Mouse (Mus musculus) kidney, embryonic 15.5 days (tissue): ENCODE data around the gene Ints4. TPM values are rescaled to one million over a fixed set of nuclear protein-coding genes. Genes with fewer than 3 reads are reported as not detected.

Experiments
- ATAC-seq: fragments of 200-750 bp; cut with Nextera tagmentation; replicated peaks from 2 replicates; pipeline ENCODE4 v1.8.0; 2017; ENCODE audit warnings: moderate TSS enrichment; ENCODE audit not compliant: low FRiP score
- H3K27ac ChIP-seq: fragments of 300-500 bp; sonication (generic); 2 replicates; pipeline ENCODE4 v1.5.1; 2015; ENCODE audit warnings: mild to moderate bottlenecking, inconsistent platforms
- H3K27me3 ChIP-seq: fragments of 300-500 bp; sonication (generic); 2 replicates; pipeline ENCODE4 v1.6.1; 2015; ENCODE audit warnings: inconsistent platforms
- H3K36me3 ChIP-seq: fragments of 300-500 bp; sonication (generic); 2 replicates; pipeline ENCODE4 v1.6.1; 2015; ENCODE audit warnings: inconsistent platforms
- H3K4me1 ChIP-seq: fragments of 300-500 bp; sonication (generic); 2 replicates; pipeline ENCODE4 v1.6.1; 2015; ENCODE audit warnings: inconsistent platforms
- H3K4me2 ChIP-seq: fragments of 300-500 bp; sonication (generic); 2 replicates; pipeline ENCODE4 v1.6.1; 2015; ENCODE audit warnings: moderate library complexity, mild to moderate bottlenecking, inconsistent platforms
- H3K4me3 ChIP-seq: fragments of 300-500 bp; sonication (generic); replicated peaks from 2 replicates; pipeline ENCODE4 v1.5.1; 2015; ENCODE audit warnings: mild to moderate bottlenecking, inconsistent platforms
- H3K9ac ChIP-seq: fragments of 300-500 bp; sonication (generic); 2 replicates; pipeline ENCODE4 v1.6.1; 2015; ENCODE audit warnings: mild to moderate bottlenecking, inconsistent platforms
- H3K9me3 ChIP-seq: fragments of 300-500 bp; sonication (generic); replicated peaks from 2 replicates; pipeline ENCODE4 v1.6.1; 2016; ENCODE audit warnings: inconsistent platforms
- WGBS: fragments of 180-500 bp; shearing (Covaris S2); methylation state at CpG from one replicate; pipeline ENCODE4 v1.1.7; 2015; ENCODE audit warnings: mixed read lengths; 5-methylcytosine and 5-hydroxymethylcytosine counted together
- polyA plus RNA-seq: library from polyadenylated mRNA; unstranded; fragments of >200 nt; fragmentation: Nextera tagmentation; extraction: Ambion mirVana; gene quantifications from 2 replicates; pipeline ENCODE4 v1.2.1, GENCODE M21; 2015

Ints4 gene
- polyA plus RNA-seq, 1 experiment from 2014 or later = 53.5 TPM

DNA sequence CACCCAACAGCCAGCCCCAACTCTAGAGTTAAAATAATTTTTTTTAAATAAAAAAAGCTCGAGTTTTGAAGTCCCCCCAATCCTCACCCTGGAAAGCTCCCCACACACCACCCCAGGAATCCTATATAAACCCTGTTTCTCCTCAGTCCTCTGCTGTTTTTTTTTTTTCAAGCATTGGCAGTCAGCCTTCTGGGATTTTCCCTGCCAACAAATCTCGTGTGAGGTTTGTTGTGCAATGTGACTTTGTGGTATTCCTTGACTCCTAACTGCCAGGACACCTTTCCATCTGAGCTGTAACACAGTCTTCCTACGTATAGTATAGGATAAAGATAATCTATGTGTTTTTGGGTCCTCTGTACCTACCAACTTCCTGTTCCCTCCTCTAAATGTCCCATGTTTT lies 1.4 kb upstream of the Ints4 start:
- Histone ChIP-seq H3K36me3 (no peaks in the 10 kb centered on the region), H3K27me3 (no peaks in the 10 kb centered on the region), H3K27ac (no peak overlapping the region), H3K9ac (no peak overlapping the region), H3K4me2 (no peak overlapping the region), H3K9me3 (no peaks in the 10 kb centered on the region), H3K4me3 (no peak overlapping the region), H3K4me1 (peaks cover 14% of the 10 kb centered on the region)
- no peak for ATAC-seq
- 68% methylated on average over 3 of the region's 3 CpGs for WGBS

DNA sequence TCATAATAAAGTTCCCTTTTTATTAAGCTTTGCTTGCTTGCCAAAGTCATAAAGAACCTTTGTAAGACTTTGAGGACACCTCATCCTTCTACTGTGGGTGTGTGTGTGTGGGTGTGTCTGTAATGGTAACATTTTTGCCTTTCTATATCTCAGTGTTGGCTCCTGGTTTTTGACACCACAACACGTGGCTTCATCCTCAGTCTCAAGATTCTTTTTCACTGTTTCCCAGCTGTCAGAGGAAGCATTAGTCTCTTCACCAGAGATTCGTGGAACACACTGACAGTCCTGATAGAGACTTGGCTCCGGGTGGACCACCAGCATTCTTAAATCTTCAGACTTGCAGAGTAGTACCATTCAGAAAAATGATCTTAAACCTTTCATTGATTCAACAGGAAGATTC lies 466 bp upstream of the Ints4 start:
- H3K27me3 ChIP-seq = no peaks in the 10 kb centered on the region
- 16% methylated on average over 3 of the region's 3 CpGs for WGBS
- peak overlapping the region; percentile 54 for H3K4me2 ChIP-seq
- H3K36me3 ChIP-seq = peaks cover 8% of the 10 kb centered on the region
- no peak overlapping the region for H3K27ac ChIP-seq
- H3K9me3 ChIP-seq = no peaks in the 10 kb centered on the region
- H3K4me1 ChIP-seq = peaks cover 14% of the 10 kb centered on the region
- 0 out of 2 replicates have a peak, but pooled peaks have one; percentile 6 for ATAC-seq
- H3K4me3 ChIP-seq = peak overlapping the region; percentile 63
- H3K9ac ChIP-seq = no peak overlapping the region

DNA sequence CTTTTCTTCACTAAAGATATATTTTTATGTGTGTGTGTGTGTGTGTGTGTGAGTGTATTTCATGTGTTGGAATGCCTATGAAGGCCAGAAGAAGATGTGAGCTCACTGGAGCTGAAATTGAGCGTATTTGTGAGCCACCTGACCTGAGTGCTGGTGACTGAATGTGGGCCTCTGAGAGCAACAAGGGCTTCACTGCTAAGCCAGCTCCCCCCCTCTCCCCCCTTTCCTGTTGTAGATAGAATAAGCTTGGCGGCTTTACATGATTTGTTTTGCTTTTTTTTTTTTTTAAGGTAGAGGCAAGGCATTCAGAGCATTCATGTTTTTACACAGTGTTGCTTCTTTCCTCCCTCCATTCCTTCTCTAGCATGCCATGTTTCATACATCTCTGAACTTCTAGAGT lies 2.6 kb downstream of the Ints4 start:
- H3K9me3 ChIP-seq = no peaks in the 10 kb centered on the region
- ATAC-seq = no peak
- peaks cover 14% of the 10 kb centered on the region for H3K4me1 ChIP-seq
- H3K4me2 ChIP-seq = no peak overlapping the region
- no peak overlapping the region for H3K27ac ChIP-seq
- WGBS = 85% methylated on average over 2 of the region's 2 CpGs
- H3K36me3 ChIP-seq = peaks cover 38% of the 10 kb centered on the region
- H3K4me3 ChIP-seq = no peak overlapping the region
- no peak overlapping the region for H3K9ac ChIP-seq
- H3K27me3 ChIP-seq = no peaks in the 10 kb centered on the region

DNA sequence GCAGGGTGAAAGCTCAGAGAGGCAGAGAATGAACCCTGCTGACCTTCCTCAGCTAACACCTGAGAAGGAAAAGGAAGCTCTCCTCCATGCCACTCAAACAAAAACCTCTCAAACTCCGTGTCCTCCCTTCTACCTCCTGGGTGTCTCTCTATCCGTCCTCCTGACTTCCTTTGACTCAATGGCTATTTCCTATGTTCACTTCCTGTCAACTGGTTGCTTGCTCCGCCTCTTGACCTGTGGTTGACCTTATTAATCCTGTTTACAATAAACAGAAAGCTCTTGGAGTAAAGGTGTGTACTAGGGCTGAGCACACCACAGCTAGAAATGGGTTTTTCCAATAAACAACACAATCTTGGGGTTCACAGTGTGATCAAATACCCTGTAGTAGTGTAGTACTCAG lies 10.4 kb downstream of the Ints4 start:
- 63% methylated on average over 3 of the region's 3 CpGs for whole genome bisulfite sequencing
- H3K36me3 ChIP-seq = peaks cover 74% of the 10 kb centered on the region

DNA sequence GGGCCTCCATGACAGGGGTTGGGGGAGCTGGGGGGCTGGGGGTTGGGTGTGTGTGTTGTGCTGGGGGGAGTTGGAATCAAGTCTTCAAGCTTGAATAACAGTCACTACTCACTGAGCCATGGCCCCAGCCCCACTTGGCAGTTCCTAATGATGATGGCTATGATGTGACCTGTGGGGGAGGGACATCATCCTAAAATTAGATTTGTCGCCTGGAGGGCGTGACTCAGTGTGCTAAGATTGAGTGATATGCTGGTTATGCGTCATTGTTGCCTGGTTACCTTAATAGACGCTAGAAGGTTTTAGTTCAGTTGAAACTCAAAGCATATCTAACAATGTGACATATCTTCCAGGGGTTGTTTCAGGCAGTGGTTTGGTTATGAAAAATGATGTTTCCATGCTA lies 11.7 kb downstream of the Ints4 start:
- no peak overlapping the region for H3K9ac ChIP-seq
- ATAC-seq = no peak
- H3K27me3 ChIP-seq = no peaks in the 10 kb centered on the region
- peaks cover 69% of the 10 kb centered on the region for H3K36me3 ChIP-seq
- H3K27ac ChIP-seq = no peak overlapping the region
- no peaks in the 10 kb centered on the region for H3K4me1 ChIP-seq
- no peak overlapping the region for H3K4me2 ChIP-seq
- no peak overlapping the region for H3K4me3 ChIP-seq
- no peaks in the 10 kb centered on the region for H3K9me3 ChIP-seq
- 90% methylated on average over 4 of the region's 4 CpGs for WGBS

More for the DNA sequence above, 10.4 kb downstream of the Ints4 start:
- ATAC-seq = no peak
- H3K9me3 ChIP-seq = no peaks in the 10 kb centered on the region
- no peak overlapping the region for H3K9ac ChIP-seq
- H3K4me1 ChIP-seq = no peaks in the 10 kb centered on the region
- H3K4me2 ChIP-seq = no peak overlapping the region
- H3K27me3 ChIP-seq = no peaks in the 10 kb centered on the region
- no peak overlapping the region for H3K27ac ChIP-seq
- no peak overlapping the region for H3K4me3 ChIP-seq

DNA sequence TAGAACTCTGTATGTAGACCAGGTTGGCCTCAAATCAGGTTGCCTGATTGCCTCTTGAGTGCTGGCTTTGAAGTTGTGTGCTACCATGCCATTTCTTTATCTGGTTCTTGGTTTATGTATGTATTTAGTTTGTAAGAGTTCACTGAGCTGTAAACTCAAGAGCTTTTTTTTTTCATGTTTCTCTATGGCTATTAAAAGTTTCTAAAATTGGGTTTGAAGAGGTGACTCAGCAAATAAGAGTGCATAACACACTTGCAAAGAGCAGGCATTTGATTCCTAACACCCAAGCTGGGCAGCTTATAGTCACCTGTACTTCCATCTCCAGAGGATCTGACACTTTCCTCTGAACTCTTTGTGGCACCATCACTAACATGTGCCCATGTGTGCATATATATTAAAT lies 14.3 kb downstream of the Ints4 start:
- Histone ChIP-seq H3K4me3 (no peak overlapping the region), H3K36me3 (peaks cover 67% of the 10 kb centered on the region), H3K4me2 (no peak overlapping the region), H3K27me3 (no peaks in the 10 kb centered on the region), H3K9me3 (no peaks in the 10 kb centered on the region), H3K9ac (no peak overlapping the region), H3K27ac (no peak overlapping the region), H3K4me1 (no peaks in the 10 kb centered on the region)
- no peak for ATAC-seq

DNA sequence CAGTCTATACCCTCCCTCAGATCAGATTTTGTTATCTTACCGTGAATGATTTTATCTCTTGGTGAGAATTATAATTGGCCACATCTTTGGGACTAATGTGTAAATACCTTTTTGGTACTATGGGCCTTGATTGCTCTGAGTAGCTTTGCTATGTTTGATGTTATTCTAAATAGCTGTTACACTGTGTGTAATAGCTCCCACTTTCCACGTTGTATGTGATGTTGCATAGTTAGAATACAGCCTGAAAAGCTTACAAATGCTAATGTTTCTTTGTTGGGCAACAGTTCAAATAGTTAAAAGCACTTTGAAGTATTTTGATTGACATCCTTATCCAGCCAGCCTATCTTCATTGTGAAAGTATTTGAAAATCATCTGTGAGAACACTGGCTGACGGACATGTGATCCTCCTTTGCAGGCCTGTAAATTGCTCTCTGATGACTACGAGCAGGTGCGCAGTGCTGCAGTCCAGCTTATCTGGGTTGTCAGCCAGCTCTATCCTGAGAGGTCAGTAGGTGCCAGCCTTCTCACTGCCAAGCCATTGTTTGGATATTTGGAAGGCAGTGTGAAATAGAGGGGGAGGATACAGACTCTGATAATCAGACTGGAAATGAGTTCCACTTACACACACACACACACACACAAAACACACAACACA lies 19.9 kb downstream of the Ints4 start:
- Histone ChIP-seq H3K27ac (no peak overlapping the region), H3K4me1 (no peaks in the 10 kb centered on the region), H3K4me3 (no peak overlapping the region), H3K4me2 (no peak overlapping the region), H3K27me3 (no peaks in the 10 kb centered on the region), H3K36me3 (peaks cover 55% of the 10 kb centered on the region), H3K9me3 (no peaks in the 10 kb centered on the region), H3K9ac (no peak overlapping the region)
- no peak for ATAC-seq
- WGBS = 88% methylated on average over 5 of the region's 5 CpGs

DNA sequence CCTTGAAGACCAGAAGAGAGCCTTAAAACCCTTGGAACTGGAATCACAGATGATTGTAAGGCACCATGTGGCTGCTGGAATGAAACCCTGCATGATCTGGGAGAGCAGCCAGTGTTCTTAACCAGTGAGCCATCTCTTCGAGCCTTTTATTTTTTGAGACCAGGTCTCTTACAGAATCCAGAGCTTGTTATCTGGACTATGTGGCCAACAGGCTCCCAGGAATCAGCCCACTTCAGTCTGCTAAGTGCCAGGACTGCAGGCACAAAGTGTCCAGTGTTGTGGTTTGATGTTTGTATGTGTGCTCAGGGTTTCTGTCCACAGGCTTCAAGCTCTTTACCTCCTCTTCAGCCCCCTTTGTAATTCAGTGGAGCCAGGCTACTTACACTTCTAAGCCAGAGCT lies 34.0 kb downstream of the Ints4 start:
- Histone ChIP-seq H3K9me3 (no peaks in the 10 kb centered on the region), H3K9ac (no peak overlapping the region), H3K27me3 (no peaks in the 10 kb centered on the region), H3K27ac (no peak overlapping the region), H3K4me3 (no peak overlapping the region), H3K4me2 (no peak overlapping the region), H3K4me1 (no peaks in the 10 kb centered on the region), H3K36me3 (peaks cover 93% of the 10 kb centered on the region)
- 74% methylated on average over 1 of the region's 1 CpGs for WGBS
- ATAC-seq = no peak

DNA sequence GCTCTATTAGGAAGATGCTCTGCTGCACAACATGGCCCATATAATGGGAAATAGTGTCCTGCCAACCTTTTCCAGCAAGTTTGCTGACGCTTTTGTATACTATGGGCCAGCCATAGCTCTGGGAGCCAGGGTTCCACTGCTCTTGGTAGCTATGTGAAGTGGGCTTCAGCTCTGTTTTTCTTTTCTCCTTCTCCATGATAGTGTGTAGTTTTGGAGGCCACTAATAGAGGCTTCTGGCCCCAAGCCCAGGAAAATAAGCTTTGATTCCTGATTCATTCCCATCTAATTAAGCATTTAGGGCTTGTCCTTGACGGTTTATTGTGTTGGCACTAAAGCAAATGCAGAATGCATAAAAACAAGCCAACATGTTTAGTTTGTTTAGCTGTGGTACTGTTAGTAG lies 39.2 kb downstream of the Ints4 start:
- no peaks in the 10 kb centered on the region for H3K4me1 ChIP-seq

DNA sequence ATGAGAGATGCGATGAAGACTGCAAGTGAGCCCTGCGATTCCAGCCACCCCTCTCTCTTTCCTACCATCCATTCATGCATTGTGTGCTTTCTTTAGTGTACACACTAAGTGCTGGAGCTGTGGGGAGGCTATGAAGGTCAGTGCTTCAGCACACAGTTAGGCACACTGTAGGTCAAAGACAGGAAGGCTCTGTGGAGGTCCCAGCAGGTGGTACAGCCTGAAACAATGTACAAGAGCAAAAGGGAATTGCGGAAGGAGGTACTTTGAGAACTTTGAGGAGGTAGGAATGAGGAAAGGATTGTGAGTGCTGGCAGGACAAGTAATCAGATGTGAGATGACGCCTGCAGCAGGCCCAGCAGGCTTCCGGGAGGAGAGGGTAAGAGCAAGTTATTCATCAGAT lies 54.8 kb downstream of the Ints4 start:
- no peaks in the 10 kb centered on the region for H3K9me3 ChIP-seq
- no peaks in the 10 kb centered on the region for H3K4me1 ChIP-seq
- no peaks in the 10 kb centered on the region for H3K27me3 ChIP-seq
- peaks cover 92% of the 10 kb centered on the region for H3K36me3 ChIP-seq
- H3K4me2 ChIP-seq = no peak overlapping the region
- no peak overlapping the region for H3K27ac ChIP-seq
- no peak overlapping the region for H3K4me3 ChIP-seq
- H3K9ac ChIP-seq = no peak overlapping the region
- ATAC-seq = no peak
- WGBS = 89% methylated on average over 5 of the region's 5 CpGs

More for the DNA sequence above, 39.2 kb downstream of the Ints4 start:
- Histone ChIP-seq H3K4me3 (no peak overlapping the region), H3K36me3 (peaks cover 82% of the 10 kb centered on the region), H3K27me3 (no peaks in the 10 kb centered on the region), H3K27ac (no peak overlapping the region), H3K4me2 (no peak overlapping the region), H3K9me3 (no peaks in the 10 kb centered on the region), H3K9ac (no peak overlapping the region)
- ATAC-seq = no peak
- 91% methylated on average over 2 of the region's 2 CpGs for WGBS

DNA sequence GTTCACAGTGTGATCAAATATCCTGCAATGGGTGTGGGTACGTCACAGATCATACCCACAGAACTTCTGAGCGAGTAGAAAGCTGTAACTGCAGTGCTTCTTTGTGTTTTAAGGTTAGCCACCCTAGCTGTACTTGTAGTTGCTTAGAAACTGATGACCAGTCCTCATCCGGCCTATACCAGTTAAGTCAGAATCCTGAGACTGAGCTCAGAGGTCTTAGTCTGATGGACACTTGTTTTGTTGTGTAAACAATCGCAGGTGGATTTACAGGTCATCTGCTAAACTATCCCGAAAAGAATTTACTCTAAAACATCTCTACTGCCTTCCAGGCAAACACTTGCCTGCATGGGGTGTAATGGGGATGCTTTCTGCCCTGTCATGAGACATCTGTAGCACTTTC lies 55.8 kb downstream of the Ints4 start:
- H3K27me3 ChIP-seq = no peaks in the 10 kb centered on the region
- no peaks in the 10 kb centered on the region for H3K9me3 ChIP-seq
- H3K4me2 ChIP-seq = no peak overlapping the region
- H3K36me3 ChIP-seq = peaks cover 94% of the 10 kb centered on the region
- H3K4me3 ChIP-seq = no peak overlapping the region
- H3K9ac ChIP-seq = no peak overlapping the region
- no peak for ATAC-seq
- H3K27ac ChIP-seq = no peak overlapping the region
- no peaks in the 10 kb centered on the region for H3K4me1 ChIP-seq
- 93% methylated on average over 5 of the region's 5 CpGs for WGBS

DNA sequence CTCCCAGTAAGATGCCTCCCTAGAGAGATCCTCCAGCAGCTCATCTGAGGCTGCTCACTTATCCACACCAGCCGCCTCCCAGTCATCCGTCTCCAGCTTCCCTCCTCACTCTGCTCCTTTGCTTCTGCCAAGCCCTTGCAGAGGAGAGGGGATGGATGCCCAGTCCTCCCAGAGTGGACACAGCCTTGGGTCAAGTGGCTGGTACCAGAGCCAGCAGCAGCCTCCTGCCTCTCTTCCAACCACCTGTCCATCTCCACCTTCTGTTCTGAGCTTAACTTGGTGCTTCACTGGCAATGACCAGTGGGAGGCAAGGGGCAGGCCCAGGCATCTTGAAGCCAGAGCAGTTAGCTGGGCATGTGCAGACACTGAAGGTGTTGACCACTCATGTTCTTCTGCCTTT lies 65.7 kb downstream of the Ints4 start:
- no peak for ATAC-seq
- Histone ChIP-seq H3K36me3 (peaks cover 23% of the 10 kb centered on the region), H3K9me3 (no peaks in the 10 kb centered on the region), H3K9ac (no peak overlapping the region), H3K27me3 (no peaks in the 10 kb centered on the region), H3K4me2 (no peak overlapping the region), H3K27ac (no peak overlapping the region), H3K4me3 (no peak overlapping the region), H3K4me1 (no peaks in the 10 kb centered on the region)
- 85% methylated on average over 2 of the region's 2 CpGs for WGBS

DNA sequence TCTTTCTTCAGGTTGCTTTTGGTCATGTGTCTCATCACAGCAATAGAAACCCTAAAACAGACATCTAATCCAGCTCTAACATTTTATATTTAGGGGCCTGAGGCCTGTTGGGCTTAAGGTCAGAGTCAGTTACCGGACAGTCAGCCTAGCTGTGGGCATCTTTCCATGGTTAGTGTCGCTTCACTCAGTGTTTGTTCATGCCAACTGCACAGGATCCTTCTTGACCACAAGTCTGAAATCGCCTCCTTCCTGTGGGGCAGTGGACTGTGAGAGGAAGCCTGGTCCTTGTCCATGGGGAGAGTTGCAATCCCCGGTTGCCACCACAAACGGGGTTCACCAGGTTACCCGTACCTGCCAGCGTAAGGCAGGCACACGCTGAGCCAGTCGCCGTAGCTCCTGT lies 68.5 kb downstream of the Ints4 start:
- Histone ChIP-seq H3K9ac (no peak overlapping the region), H3K4me3 (no peak overlapping the region), H3K4me2 (no peak overlapping the region), H3K36me3 (no peaks in the 10 kb centered on the region), H3K9me3 (no peaks in the 10 kb centered on the region), H3K4me1 (no peaks in the 10 kb centered on the region), H3K27me3 (no peaks in the 10 kb centered on the region), H3K27ac (no peak overlapping the region)
- ATAC-seq = no peak
- WGBS = 92% methylated on average over 10 of the region's 10 CpGs
